Mouse (Mus musculus) limb, embryonic 10.5 days (tissue): ENCODE results near the gene Ndufs1. TPM values are rescaled to one million over a fixed set of nuclear protein-coding genes. Genes with fewer than 3 reads are reported as not detected.

Experiments
- DNase-seq: peaks from one replicate; pipeline ENCODE4 v3.0.0-alpha.2; 2017; ENCODE audit warnings: low spot score
- H3K27ac ChIP-seq: fragments of 300-500 bp; sonication (generic); 2 replicates; pipeline ENCODE4 v1.5.1; 2016; ENCODE audit warnings: mild to moderate bottlenecking
- H3K27me3 ChIP-seq: fragments of 300-500 bp; sonication (generic); 2 replicates; pipeline ENCODE4 v1.6.1; 2016; ENCODE audit warnings: low read depth, mild to moderate bottlenecking; ENCODE audit not compliant: poor library complexity, severe bottlenecking
- H3K36me3 ChIP-seq: fragments of 300-500 bp; sonication (generic); 2 replicates; pipeline ENCODE4 v1.6.1; 2016; ENCODE audit warnings: mild to moderate bottlenecking, moderate library complexity
- H3K4me1 ChIP-seq: fragments of 300-500 bp; sonication (generic); 2 replicates; pipeline ENCODE4 v1.6.1; 2016
- H3K4me3 ChIP-seq: fragments of 300-500 bp; sonication (generic); 2 replicates; pipeline ENCODE4 v1.5.1; 2016; ENCODE audit warnings: mild to moderate bottlenecking, moderate library complexity
- H3K9me3 ChIP-seq: fragments of 300-500 bp; sonication (generic); replicated peaks from 2 replicates; pipeline ENCODE4 v1.6.1; 2016; ENCODE audit warnings: mild to moderate bottlenecking
- WGBS: fragments of 180-500 bp; shearing (Covaris S2); methylation state at CpG from one replicate; pipeline ENCODE4 v1.1.7; 2016; 5-methylcytosine and 5-hydroxymethylcytosine counted together
- polyA plus RNA-seq: library from polyadenylated mRNA; unstranded; fragments of >200 nt; fragmentation: Nextera tagmentation; extraction: Ambion mirVana; gene quantifications from 2 replicates; pipeline ENCODE4 v1.2.1, GENCODE M21; 2016

Gene Ndufs1
- polyA plus RNA-seq = 151 and 163 TPM in 2 replicates

DNA sequence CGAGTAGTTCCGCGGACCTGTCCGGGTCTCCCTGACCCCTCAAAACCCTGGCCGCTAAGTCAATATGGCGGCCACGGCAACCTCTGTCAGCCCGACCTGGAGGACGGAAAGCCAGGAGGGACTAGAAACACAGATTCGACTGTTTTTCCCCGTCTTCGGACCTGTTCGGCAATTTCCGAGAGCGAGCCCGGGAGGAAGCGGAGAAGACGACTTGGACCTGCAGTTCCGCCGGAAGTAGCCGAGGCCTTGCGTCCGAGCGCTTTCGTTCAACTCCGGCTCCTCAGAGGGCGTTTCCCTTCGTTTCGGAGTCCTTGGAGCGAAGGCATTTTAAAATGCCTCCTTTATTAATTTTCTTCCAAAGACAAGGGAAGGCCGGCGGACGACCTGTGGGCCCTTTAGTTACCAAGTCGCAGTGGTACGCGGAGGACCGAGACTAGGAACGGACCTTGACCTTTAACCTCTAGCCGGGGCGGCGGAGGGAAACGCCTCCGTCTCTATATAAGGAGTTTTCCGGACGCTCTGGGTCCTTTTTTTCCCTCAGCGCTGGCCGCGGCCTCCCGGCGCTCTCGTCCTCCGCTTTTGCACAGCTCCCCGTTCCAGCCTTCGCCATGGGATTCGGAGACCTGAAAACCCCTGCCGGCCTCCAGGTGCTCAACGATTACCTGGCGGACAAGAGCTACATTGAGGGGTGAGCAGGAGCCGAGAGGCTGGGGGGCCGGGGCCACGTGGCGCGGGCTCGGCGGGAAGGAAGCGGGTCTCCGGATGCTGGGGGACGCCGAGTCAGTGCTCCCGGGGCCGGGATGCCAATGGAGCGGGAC lies at the start of gene Ndufs1, which contains the start of gene Eef1b2:
TSS of gene Ndufs1 (minus strand) at position 230 of the 818 bp plus-strand sequence.
TSS of gene Eef1b2 (plus strand) at position 222 of the 818 bp plus-strand sequence.
- Histone ChIP-seq H3K36me3 (peaks cover 47% of the 10 kb centered on the region), H3K4me1 (peaks cover 23% of the 10 kb centered on the region), H3K27me3 (no peaks in the 10 kb centered on the region), H3K27ac (peak within 1 kb of the TSS; percentile 93), H3K9me3 (no peaks in the 10 kb centered on the region), H3K4me3 (peak within 1 kb of the TSS; percentile 95)
- under 1% methylated on average over 72 of the region's 72 CpGs for WGBS
- DNase-seq = peak; percentile 95

DNA sequence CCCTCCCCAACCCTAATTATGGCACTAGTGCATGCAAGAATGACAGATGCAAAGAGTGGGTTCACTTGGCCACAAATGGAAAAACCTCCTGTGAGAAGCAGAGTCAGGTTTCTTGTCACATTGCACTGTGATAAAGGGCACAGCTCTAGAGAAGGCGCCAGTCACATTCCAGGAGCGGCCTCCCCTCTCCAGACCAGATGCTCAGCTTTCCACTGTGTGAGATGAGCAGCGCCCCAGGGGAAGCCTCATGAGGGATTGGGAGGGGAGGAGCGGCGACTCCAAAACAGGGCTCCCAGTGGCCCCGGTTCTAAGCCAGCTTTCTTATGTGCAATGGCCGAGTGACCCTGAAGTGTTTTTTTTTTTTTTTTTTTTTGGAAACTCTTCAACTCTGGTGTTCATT lies 49.3 kb upstream of the Ndufs1 start:
- no peak overlapping the region for H3K4me3 ChIP-seq
- 7% methylated on average over 7 of the region's 7 CpGs for WGBS
- peaks cover 4% of the 10 kb centered on the region; the same call in 1 of the 2 replicates for H3K4me1 ChIP-seq
- no peaks in the 10 kb centered on the region for H3K9me3 ChIP-seq
- no peak overlapping the region for H3K27ac ChIP-seq
- no peaks in the 10 kb centered on the region for H3K36me3 ChIP-seq
- DNase-seq = peak; percentile 59
- no peaks in the 10 kb centered on the region for H3K27me3 ChIP-seq

DNA sequence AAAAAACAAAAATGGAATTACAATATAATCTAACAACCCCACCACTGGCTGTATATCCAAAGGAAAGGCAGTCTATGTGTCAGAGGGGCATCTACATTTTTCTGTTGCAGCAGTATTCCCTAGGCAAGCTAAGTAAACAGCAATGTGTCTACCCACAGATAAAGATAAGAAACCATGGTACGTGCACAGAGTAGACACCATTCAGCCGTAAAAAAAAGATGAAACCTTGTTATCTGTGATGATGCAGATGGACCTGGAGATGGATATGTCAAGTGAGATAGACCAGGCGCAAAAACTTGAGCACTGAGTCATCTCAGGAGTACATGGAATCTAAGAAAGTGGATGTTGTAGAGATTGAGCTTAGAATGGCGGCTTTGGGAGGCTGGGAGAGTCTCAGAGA lies 48.4 kb upstream of the Ndufs1 start:
- no peaks in the 10 kb centered on the region for H3K27me3 ChIP-seq
- H3K9me3 ChIP-seq = no peaks in the 10 kb centered on the region
- 75% methylated on average over 4 of the region's 4 CpGs for WGBS
- no peak overlapping the region for H3K4me3 ChIP-seq
- DNase-seq = no peak
- H3K27ac ChIP-seq = no peak overlapping the region
- peaks cover 4% of the 10 kb centered on the region; the same call in 1 of the 2 replicates for H3K4me1 ChIP-seq
- no peaks in the 10 kb centered on the region for H3K36me3 ChIP-seq

DNA sequence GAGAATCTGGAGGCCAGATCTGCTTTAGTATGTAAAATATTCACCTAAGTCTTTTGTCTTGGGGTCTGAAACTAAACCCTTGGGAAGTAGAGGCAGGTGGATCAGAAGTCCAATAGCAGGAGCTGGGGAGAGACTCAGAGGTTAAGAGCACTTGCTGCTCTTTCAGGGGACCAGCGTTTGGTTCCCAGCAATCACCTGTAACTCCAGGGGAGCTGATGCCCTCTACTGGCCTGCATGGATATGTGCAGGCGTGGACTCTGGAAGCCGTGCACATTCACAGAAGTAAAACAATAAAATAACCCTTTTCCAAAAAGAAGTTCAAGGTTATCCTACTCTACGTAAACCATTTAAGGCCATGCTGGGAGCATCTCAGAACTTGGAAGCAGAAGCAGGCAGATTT lies 42.6 kb upstream of the Ndufs1 start:
- no peak for DNase-seq
- Histone ChIP-seq H3K27ac (no peak overlapping the region), H3K36me3 (no peaks in the 10 kb centered on the region), H3K9me3 (no peaks in the 10 kb centered on the region), H3K4me1 (peaks cover 3% of the 10 kb centered on the region; the same call in 1 of the 2 replicates), H3K27me3 (peaks cover 14% of the 10 kb centered on the region; the same call in 1 of the 2 replicates), H3K4me3 (no peak overlapping the region)
- 96% methylated on average over 4 of the region's 4 CpGs for WGBS

DNA sequence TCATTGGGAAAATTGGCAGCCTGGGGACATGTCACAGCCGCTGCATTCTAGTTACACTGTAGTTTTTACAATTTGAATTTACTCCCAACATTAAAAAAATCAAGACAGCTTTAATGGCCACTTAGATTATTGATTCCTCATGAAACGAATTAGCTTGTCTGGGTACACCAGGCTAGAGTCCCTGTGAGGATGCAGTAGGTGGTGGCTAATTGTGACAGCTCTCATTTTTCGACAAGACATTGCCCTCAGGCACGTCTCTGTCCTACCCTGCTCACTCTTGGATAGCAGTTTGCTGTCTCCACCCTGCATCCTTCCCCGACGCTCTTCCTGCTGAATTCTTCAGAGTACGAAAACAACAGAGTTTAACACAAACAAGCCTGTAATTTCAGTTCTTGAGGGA lies 38.0 kb upstream of the Ndufs1 start:
- no peaks in the 10 kb centered on the region for H3K9me3 ChIP-seq
- no peak overlapping the region for H3K27ac ChIP-seq
- WGBS = 43% methylated on average over 7 of the region's 7 CpGs
- peaks cover 51% of the 10 kb centered on the region for H3K27me3 ChIP-seq
- H3K36me3 ChIP-seq = no peaks in the 10 kb centered on the region
- peaks cover 13% of the 10 kb centered on the region; the same call in 1 of the 2 replicates for H3K4me1 ChIP-seq
- no peak for DNase-seq
- no peak overlapping the region for H3K4me3 ChIP-seq

DNA sequence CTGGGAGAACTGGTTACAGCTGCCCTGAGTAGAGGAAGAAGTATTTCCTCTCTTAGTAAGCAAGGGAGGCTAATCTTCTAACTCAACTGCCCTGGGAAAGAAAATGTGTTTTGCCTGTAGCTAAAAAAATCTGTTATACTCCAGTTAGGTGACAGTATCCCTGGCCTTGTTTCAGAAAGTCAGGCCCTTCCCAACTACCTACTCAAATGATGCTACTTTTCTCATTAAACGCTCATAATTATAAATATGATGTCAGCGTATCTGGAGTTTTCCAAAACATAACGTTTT lies 37.6 kb upstream of the Ndufs1 start, which contains the start of gene Gpr1:
TSS of gene Gpr1 (minus strand) at position 273 of the 288 bp plus-strand sequence.
- H3K4me1 ChIP-seq = peaks cover 13% of the 10 kb centered on the region; the same call in 1 of the 2 replicates
- H3K27me3 ChIP-seq = peaks cover 53% of the 10 kb centered on the region
- 30% methylated on average over 3 of the region's 3 CpGs for WGBS
- H3K9me3 ChIP-seq = no peaks in the 10 kb centered on the region
- H3K36me3 ChIP-seq = no peaks in the 10 kb centered on the region
- no peak for DNase-seq
- no peak within 1 kb of the TSS for H3K27ac ChIP-seq
- H3K4me3 ChIP-seq = 0 out of 2 replicates have a peak within 1 kb of the TSS, but pooled peaks have one; percentile 5

DNA sequence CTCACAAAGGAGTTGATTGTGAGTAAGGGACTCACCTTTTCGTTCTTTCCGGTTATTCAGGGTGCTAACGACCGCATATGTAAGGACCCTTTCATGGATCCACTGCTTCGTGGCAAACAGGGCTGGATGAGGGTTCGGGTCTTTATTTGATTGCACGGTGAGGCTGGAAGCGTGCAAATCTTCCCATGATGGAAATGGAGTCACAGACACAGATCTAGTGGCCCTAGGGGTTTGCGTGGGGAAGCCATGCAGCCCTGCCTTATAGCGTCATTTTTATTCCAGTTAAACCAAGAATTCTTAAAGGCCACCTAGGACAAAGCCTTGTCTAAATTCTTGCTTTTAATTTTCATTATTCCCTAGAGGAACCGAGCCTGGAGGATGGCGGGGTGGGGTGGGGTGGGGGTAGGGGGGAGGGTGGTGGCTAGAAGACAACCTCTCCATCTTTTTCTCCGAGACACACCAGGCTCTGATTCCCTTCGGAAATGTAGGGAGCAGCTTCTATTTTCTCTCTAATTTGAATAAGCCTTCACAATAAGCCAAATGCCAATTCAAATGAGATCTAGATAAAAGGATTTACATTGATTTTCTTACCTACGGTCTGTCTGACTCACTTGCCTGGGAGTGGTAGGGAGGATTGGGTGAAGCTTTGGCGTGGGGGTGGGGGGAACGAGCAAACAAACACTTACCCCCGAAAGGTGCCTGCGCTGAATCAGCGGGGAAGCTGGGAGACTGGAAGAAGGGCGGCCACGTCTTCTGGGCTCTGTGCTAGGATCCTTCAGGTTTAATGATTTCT lies 37.0 kb upstream of the Ndufs1 start:
- no peak overlapping the region for H3K27ac ChIP-seq
- H3K9me3 ChIP-seq = no peaks in the 10 kb centered on the region
- H3K4me3 ChIP-seq = 0 out of 2 replicates have a peak overlapping the region, but pooled peaks have one; percentile 5
- peaks cover 13% of the 10 kb centered on the region; the same call in 1 of the 2 replicates for H3K4me1 ChIP-seq
- DNase-seq = peak; percentile 31
- 22% methylated on average over 22 of the region's 22 CpGs for WGBS
- H3K36me3 ChIP-seq = no peaks in the 10 kb centered on the region
- peaks cover 53% of the 10 kb centered on the region for H3K27me3 ChIP-seq

DNA sequence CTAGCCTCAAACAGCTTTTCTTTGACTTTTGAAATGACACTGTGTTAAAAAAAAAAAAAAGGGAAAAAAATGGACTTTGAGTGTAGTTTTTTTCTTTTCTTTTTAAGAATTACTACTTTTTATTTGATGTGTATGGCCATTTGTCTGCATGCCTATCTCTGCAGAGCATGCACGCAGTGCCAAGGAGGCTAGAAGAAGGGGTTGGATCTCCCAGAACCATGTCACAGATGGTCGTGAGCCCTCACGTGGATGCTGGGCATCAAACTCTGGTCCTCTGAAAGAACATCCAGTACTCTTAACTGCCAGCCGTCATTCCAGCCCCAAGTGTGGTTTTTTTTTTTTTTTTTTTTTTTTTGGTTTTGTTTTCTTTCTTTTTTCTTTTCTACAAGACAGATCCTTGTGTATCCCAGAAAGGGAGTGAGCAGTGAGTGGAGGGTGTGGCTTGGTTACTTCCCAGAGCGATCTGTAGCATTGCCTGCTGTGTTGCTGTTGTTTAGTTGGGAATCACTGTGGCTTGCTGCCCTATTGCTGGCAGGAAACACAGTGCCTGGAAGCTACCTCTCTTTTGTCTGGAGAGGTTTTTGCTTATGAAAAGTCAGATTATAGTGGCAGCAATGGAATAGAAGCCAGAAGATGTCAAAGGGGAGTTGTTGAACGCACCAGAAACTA lies 33.4 kb upstream of the Ndufs1 start:
- H3K9me3 ChIP-seq = no peaks in the 10 kb centered on the region
- DNase-seq = no peak
- H3K4me3 ChIP-seq = no peak overlapping the region
- peaks cover 15% of the 10 kb centered on the region; the same call in 1 of the 2 replicates for H3K4me1 ChIP-seq
- no peaks in the 10 kb centered on the region for H3K36me3 ChIP-seq
- 25% methylated on average over 6 of the region's 6 CpGs for WGBS
- H3K27me3 ChIP-seq = peaks cover 71% of the 10 kb centered on the region
- H3K27ac ChIP-seq = no peak overlapping the region

DNA sequence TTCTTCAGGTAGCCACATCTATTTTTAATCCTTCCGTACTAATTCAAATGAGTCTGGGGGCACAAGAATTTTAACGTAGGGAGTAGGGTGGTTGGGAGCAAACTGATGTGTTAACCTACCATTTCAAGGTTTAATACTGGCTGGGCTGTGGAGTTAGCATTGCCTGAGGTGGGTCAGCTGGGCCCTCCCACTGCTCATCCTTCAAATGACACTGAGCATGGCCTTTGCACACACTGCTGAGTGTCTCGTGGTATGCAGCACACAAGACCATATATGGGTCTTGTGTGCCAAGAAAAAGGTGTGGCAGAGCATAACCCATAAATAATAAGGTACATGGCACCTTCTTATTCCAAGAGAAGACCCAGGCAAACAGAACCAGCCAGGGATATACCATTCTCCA lies 31.0 kb upstream of the Ndufs1 start:
- Histone ChIP-seq H3K4me3 (no peak overlapping the region), H3K27me3 (peaks cover 62% of the 10 kb centered on the region), H3K27ac (no peak overlapping the region), H3K4me1 (peaks cover 19% of the 10 kb centered on the region), H3K9me3 (no peaks in the 10 kb centered on the region), H3K36me3 (no peaks in the 10 kb centered on the region)
- WGBS = 76% methylated on average over 3 of the region's 3 CpGs
- no peak for DNase-seq

DNA sequence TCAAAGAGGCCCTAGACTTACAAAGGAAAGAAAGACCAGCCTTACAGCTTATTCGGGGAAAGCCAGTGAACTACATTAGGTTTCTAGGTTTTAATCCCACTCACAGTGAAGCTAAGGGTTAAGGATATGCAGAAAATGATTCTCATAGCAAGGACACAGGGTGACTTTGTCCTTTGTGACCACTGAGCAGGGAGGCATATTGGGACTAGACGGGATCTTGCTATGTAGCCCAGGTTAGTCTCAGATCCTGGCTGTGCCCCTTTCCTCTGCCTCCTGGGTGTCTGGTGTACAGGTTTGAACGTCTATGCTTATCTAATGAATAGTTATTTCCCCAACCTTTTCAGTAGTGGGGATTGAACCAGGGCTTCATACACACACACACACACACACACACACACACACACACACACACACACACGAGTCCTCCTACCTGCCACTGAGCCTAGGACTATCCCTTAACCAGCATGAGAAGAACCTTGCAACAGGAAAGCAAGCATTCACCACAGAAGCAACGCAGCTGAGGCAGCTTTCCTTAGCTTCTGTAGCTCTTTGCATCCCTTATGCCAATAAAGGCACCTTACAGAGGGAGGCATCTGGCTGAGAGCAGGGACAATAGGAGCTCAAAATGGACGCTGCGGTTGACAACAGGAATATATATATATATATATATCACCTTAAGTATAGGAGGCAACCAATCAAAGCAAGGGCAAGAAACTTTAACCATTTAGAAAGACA lies 28.2 kb upstream of the Ndufs1 start:
- H3K27me3 ChIP-seq = peaks cover 56% of the 10 kb centered on the region; the same call in 1 of the 2 replicates
- 41% methylated on average over 7 of the region's 7 CpGs for WGBS
- H3K27ac ChIP-seq = no peak overlapping the region
- peaks cover 19% of the 10 kb centered on the region for H3K4me1 ChIP-seq
- no peak overlapping the region for H3K4me3 ChIP-seq
- no peaks in the 10 kb centered on the region for H3K36me3 ChIP-seq
- DNase-seq = no peak
- peaks cover 6% of the 10 kb centered on the region; the same call in 1 of the 2 replicates for H3K9me3 ChIP-seq

DNA sequence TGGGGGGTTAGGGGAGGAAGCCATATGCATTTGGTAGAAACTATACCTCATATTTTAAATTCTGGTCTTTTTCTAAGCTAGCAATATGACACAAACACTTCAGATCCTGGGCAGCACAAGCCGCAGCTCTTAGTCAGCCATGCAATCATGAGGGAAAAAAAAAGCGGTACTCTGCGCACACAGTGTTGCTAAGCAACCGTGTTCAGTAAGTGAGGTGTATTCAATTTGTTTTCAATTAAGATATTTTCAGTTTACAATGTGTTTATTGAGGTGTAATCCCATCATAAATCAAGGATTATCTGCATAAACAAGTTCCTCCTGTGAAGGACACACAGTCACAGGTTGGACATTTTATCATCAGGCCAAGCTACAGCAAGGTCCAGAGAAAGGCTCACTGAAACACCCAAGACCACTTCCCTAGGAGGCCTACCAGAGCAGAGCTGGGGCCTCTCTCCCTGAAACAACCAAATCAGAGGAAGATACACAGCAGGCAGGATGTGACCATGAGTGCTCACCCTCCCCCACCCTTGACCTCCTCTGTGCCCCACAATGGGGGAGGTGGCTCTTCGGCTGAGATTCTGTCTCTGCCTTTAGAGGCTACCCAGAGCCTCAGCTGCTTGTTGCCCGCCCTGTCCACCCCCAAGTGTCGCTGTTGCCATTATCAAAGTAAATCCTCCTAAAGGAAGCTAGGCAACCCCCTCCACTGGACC lies 27.5 kb upstream of the Ndufs1 start:
- Histone ChIP-seq H3K27me3 (peaks cover 52% of the 10 kb centered on the region; the same call in 1 of the 2 replicates), H3K9me3 (peaks cover 7% of the 10 kb centered on the region; the same call in 1 of the 2 replicates), H3K4me1 (peaks cover 19% of the 10 kb centered on the region), H3K27ac (no peak overlapping the region), H3K36me3 (no peaks in the 10 kb centered on the region), H3K4me3 (no peak overlapping the region)
- 14% methylated on average over 7 of the region's 7 CpGs for WGBS
- peak; percentile 53 for DNase-seq
